Mouse (Mus musculus): ENCODE results near the gene Vps9d1. TPM values are rescaled to one million over a fixed set of nuclear protein-coding genes. Genes with fewer than 3 reads are reported as not detected.
"Not testable (repeated sequence)": the region's sequence is repeated elsewhere in the genome, so short reads cannot be mapped to it uniquely, and the experiment has no call there.

Vps9d1 gene
- polyA plus RNA-seq, 1 experiment, result 30.0 TPM

DNA sequence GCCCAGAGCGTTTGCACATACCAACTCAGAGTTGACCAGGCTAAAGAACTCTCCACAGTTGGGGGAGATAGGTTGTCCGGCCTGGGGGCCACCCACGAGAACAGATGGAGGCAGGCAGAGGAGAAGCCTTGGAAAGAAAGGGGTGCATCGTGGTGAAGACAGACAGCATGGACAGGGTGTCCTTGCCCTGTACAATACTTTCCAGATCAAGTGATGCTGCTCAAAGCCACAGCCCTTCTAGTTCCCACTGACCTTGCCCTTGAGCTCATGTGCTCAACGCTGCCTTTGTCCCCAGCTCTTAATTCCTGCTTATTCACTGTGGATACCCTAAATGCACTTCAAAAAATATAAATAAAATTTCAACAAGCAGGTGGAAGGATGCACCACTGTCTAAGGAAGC is 20.3 kb upstream of the Vps9d1 start:
- Histone ChIP-seq H3K27me3 (ENCODE audit: control insufficient read depth, insufficient read depth, low read length) (no peaks in the 10 kb centered on the region), H3K36me3 (ENCODE audit: control insufficient read depth, insufficient read depth, low read length) (peaks cover 1% of the 10 kb centered on the region), H3K4me1 (ENCODE audit: control insufficient read depth, insufficient read depth, low read length) (no peaks in the 10 kb centered on the region), H3K27ac (ENCODE audit: control insufficient read depth, insufficient read depth, low read depth, low read length) (no peak overlapping the region), H3K4me3 (ENCODE audit: control insufficient read depth, low read depth, low read length) (no peak overlapping the region)
- TF ChIP-seq CTCF (IDR thresholded peaks at IDR 0.05; ENCODE audit: control insufficient read depth, insufficient read depth, insufficient replicate concordance, low read depth, low read length), result no peak
- TF ChIP-seq POLR2A (IDR thresholded peaks at IDR 0.05; ENCODE audit: control insufficient read depth, low read depth, low read length), result no peak

DNA sequence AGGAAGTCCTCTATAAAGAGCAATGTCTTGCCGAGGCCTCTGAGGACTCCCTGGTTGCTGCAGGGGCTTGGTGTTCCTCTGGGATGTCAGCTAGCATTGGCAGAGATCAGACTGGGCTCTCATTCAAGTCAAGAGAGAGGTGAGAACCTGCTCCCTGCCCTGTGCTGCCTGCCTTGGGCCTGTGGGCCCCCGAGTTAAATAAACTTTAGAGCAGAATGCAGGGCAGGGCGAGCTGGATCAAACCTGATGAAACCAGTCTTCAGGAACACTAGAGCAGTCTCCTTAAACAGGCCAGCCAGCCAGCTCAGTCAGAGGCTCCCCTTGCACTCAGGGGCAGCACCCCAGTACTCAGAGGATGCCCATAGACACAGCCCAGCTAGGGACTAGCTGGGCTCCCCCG is 17.8 kb upstream of the Vps9d1 start:
- no peak overlapping the region for H3K27ac ChIP-seq (ENCODE audit: control insufficient read depth, insufficient read depth, low read depth, low read length)
- no peaks in the 10 kb centered on the region for H3K27me3 ChIP-seq (ENCODE audit: control insufficient read depth, insufficient read depth, low read length)
- H3K4me1 ChIP-seq (ENCODE audit: control insufficient read depth, insufficient read depth, low read length), result no peaks in the 10 kb centered on the region
- no peak overlapping the region for H3K4me3 ChIP-seq (ENCODE audit: control insufficient read depth, low read depth, low read length)
- H3K36me3 ChIP-seq (ENCODE audit: control insufficient read depth, insufficient read depth, low read length), result peaks cover 1% of the 10 kb centered on the region
- no peak for TF ChIP-seq POLR2A (IDR thresholded peaks at IDR 0.05; ENCODE audit: control insufficient read depth, low read depth, low read length)
- no peak for TF ChIP-seq CTCF (IDR thresholded peaks at IDR 0.05; ENCODE audit: control insufficient read depth, insufficient read depth, insufficient replicate concordance, low read depth, low read length)

DNA sequence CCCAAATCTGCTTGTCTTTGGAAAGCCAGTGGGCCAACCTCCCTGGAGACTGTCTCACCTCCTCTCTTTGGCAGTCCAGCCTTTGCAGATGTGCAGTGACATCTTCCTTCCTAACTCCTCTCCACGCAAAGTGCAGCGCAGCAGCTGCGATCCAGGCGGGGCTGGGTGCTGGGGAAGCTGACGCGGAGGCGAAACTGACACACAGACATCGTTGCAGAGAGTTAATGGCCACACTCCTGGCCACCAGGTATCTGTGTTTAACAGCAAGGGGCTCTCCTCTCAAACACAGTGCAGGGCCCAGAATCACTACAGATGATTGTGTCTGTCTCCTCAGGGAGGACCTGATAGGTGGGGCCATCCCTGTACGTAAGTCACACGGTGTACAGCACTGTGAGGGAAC is 17.0 kb upstream of the Vps9d1 start:
- H3K27me3 ChIP-seq (ENCODE audit: control insufficient read depth, insufficient read depth, low read length), result no peaks in the 10 kb centered on the region
- no peak overlapping the region for H3K27ac ChIP-seq (ENCODE audit: control insufficient read depth, insufficient read depth, low read depth, low read length)
- H3K36me3 ChIP-seq (ENCODE audit: control insufficient read depth, insufficient read depth, low read length), result peaks cover 1% of the 10 kb centered on the region; the same call in 1 of the 2 replicates
- H3K4me1 ChIP-seq (ENCODE audit: control insufficient read depth, insufficient read depth, low read length), result no peaks in the 10 kb centered on the region
- TF ChIP-seq POLR2A (IDR thresholded peaks at IDR 0.05; ENCODE audit: control insufficient read depth, low read depth, low read length) (no peak), CTCF (IDR thresholded peaks at IDR 0.05; ENCODE audit: control insufficient read depth, insufficient read depth, insufficient replicate concordance, low read depth, low read length) (no peak)
- H3K4me3 ChIP-seq (ENCODE audit: control insufficient read depth, low read depth, low read length), result no peak overlapping the region

GRCm38 (mm10) chr8:123267926-123268656 is 13.9 kb upstream of the Vps9d1 start:
- H3K4me1 ChIP-seq (ENCODE audit: control insufficient read depth, insufficient read depth, low read length), result no peaks in the 10 kb centered on the region
- TF ChIP-seq POLR2A (IDR thresholded peaks at IDR 0.05; ENCODE audit: control insufficient read depth, low read depth, low read length) (no peak), CTCF (IDR thresholded peaks at IDR 0.05; ENCODE audit: control insufficient read depth, insufficient read depth, insufficient replicate concordance, low read depth, low read length) (no peak)
- no peak overlapping the region for H3K4me3 ChIP-seq (ENCODE audit: control insufficient read depth, low read depth, low read length)
- H3K36me3 ChIP-seq (ENCODE audit: control insufficient read depth, insufficient read depth, low read length), result peaks cover 6% of the 10 kb centered on the region
- no peak overlapping the region for H3K27ac ChIP-seq (ENCODE audit: control insufficient read depth, insufficient read depth, low read depth, low read length)
- H3K27me3 ChIP-seq (ENCODE audit: control insufficient read depth, insufficient read depth, low read length), result no peaks in the 10 kb centered on the region

DNA sequence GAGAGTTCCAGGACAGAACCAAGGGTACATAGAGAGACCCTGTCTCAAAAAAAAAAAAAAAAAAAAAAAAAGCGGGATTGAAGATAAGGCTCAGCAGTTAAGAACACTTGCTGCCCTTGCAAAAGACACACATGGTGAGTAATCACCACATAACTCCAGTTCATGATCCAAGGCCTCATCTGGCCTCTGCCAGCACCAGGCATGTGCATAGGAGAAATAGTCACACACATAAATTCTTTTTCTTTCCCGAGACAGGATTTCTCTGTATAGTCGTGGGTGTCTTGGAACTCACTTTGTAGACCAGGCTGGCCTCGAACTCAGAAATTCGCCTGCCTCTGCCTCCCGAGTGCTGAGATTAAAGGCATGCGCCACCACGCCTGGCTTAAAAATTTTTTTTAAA is 3.4 kb upstream of the Vps9d1 start:
- H3K36me3 ChIP-seq (ENCODE audit: control insufficient read depth, insufficient read depth, low read length); H3K4me3 ChIP-seq (ENCODE audit: control insufficient read depth, low read depth, low read length); H3K4me1 ChIP-seq (ENCODE audit: control insufficient read depth, insufficient read depth, low read length); H3K27me3 ChIP-seq (ENCODE audit: control insufficient read depth, insufficient read depth, low read length); H3K27ac ChIP-seq (ENCODE audit: control insufficient read depth, insufficient read depth, low read depth, low read length): not testable (repeated sequence)

DNA sequence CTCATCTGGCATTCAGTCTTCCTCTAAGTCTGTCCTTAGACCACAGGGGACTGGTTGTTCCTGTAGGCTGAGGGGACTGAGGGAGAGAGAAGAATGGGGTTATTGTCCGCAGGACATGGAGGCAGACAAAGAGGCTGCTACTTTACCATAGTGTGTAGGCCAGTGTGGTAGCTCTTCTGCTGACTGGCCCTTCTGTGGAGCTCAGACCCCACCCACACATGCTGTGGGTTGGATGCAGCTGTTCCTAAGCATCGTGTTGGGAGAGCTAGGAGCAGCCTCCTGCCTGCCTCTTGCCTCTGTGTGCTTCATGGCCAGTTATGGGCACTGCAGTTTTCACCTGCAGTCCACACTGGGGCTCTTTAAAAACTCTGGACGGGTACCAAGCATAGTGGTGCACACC is 3.0 kb upstream of the Vps9d1 start:
- Histone ChIP-seq H3K27ac (ENCODE audit: control insufficient read depth, insufficient read depth, low read depth, low read length) (no peak overlapping the region), H3K36me3 (ENCODE audit: control insufficient read depth, insufficient read depth, low read length) (peaks cover 1% of the 10 kb centered on the region; the same call in 1 of the 2 replicates), H3K4me1 (ENCODE audit: control insufficient read depth, insufficient read depth, low read length) (peaks cover 9% of the 10 kb centered on the region), H3K27me3 (ENCODE audit: control insufficient read depth, insufficient read depth, low read length) (no peaks in the 10 kb centered on the region), H3K4me3 (ENCODE audit: control insufficient read depth, low read depth, low read length) (no peak overlapping the region)
- TF ChIP-seq CTCF (IDR thresholded peaks at IDR 0.05; ENCODE audit: control insufficient read depth, insufficient read depth, insufficient replicate concordance, low read depth, low read length), result no peak
- TF ChIP-seq POLR2A (IDR thresholded peaks at IDR 0.05; ENCODE audit: control insufficient read depth, low read depth, low read length), result no peak

DNA sequence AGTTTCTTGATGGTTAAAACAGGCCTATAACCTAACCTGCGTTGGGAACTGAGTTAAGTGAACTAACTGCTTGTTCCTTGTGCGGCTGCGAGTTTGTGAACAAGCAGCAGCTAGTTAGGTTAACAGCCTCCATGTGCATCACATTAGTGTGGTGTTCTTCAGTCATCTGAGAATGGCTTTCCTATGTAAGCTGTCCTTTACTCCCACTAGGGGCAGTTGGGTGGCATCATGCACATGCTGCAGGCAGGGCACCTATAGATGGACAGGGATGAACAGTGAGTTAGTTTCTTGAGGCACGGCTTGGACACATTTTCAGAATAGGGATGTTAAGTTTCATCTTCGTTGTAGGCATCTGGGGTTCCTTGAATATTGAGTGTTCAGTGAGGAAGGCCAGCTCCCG is 1.0 kb upstream of the Vps9d1 start:
- TF ChIP-seq CTCF (IDR thresholded peaks at IDR 0.05; ENCODE audit: control insufficient read depth, insufficient read depth, insufficient replicate concordance, low read depth, low read length), result no peak
- TF ChIP-seq POLR2A (IDR thresholded peaks at IDR 0.05; ENCODE audit: control insufficient read depth, low read depth, low read length), result no peak
- Histone ChIP-seq H3K4me1 (ENCODE audit: control insufficient read depth, insufficient read depth, low read length) (peaks cover 9% of the 10 kb centered on the region), H3K27me3 (ENCODE audit: control insufficient read depth, insufficient read depth, low read length) (no peaks in the 10 kb centered on the region), H3K4me3 (ENCODE audit: control insufficient read depth, low read depth, low read length) (peak overlapping the region; percentile 96; the same call in 1 of the 2 replicates), H3K27ac (ENCODE audit: control insufficient read depth, insufficient read depth, low read depth, low read length) (no peak overlapping the region), H3K36me3 (ENCODE audit: control insufficient read depth, insufficient read depth, low read length) (no peaks in the 10 kb centered on the region; the same call in 1 of the 2 replicates)
